Mouse (Mus musculus) embryonic fibroblast, embryonic 13.5 days (primary cell): ENCODE measurements around the gene Cp.

ENCODE experiments used
- CTCF ChIP-seq: IDR thresholded peaks from 2 replicates; pipeline ENCODE4 v1.5.1; 2011; ENCODE audit warnings: mild to moderate bottlenecking, control low read depth, low read length, moderate library complexity, borderline replicate concordance; ENCODE audit not compliant: insufficient read depth
- POLR2A ChIP-seq: IDR thresholded peaks from 2 replicates; pipeline ENCODE4 v1.6.1; 2011; ENCODE audit warnings: low read depth, mild to moderate bottlenecking, control low read depth, low read length, moderate library complexity

DNA sequence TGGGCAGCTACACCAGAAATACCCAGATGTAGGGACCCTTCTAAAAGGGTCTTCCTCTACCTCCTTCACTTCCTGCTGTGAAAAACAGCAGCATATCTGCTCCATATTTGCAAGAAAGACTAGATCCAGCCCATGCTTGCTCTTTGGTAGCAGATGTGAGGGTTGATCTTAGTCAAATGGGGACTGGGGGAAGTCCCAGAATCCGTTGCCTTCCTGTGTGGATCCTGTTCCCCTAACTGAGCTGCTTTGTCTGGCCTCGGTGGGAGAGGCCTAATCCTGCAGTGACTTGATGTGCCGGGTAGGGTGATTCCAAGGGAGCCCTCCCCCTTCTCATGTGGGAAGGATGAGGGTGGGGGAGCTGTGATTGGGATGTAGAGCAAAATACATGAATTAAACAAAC lies 29.3 kb downstream of the Cp start:
- TF ChIP-seq CTCF (no peak), POLR2A (no peak)
